In the genomic region with DNA sequence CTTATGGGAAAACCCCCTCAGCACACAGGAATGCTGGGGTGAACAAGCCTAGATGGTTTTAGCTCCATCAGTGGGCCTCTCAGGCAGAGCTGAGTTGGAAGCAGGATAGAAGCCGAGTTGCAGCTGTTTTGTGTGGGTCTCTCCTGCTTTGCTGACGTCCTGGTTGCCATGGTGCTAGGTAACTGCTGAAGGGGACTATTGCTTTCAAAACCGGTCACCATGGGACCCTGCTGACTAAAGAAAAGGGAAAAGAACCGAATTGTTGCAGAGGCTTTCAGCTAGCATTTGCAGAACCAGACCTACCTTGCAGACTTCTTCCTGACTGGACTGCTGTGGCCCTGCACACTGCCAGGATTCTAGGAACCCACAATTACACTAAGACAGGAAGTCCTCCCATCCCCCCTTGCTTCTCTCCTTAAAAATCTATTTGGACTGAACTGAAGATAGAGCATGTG, we compare ENCODE assay signal across 8 mouse cellular contexts. TPM values are rescaled to one million over a fixed set of nuclear protein-coding genes. Genes with fewer than 3 reads are reported as not detected.
DNase-seq lines count a peak whose midpoint lies in the region; ATAC-seq lines count a peak whose summit lies in the region.

No protein-coding gene starts in this region.

- under 1% methylated on average over 4 of the region's 4 CpGs for WGBS in forebrain, embryonic 15.5 days
- 0% methylated on average over 4 of the region's 4 CpGs for WGBS in neural tube, embryonic 14.5 days

- no peaks in the 10 kb centered on the region for H3K9me3 ChIP-seq in forebrain, embryonic 15.5 days
- H3K9me3 ChIP-seq in neural tube, embryonic 14.5 days (ENCODE audit: control insufficient read depth, low read length), result no peaks in the 10 kb centered on the region

- H3K4me2 ChIP-seq in forebrain, embryonic 15.5 days (replicated peaks), result peak overlapping the region; percentile 66
- H3K4me2 ChIP-seq in neural tube, embryonic 14.5 days (ENCODE audit: low read depth, low read length), result peak overlapping the region; percentile 70

- peak; percentile 59 for DNase-seq in cerebellum, adult 9-10 months
- no peak for DNase-seq in cerebellum, adult 11-12 months
- DNase-seq in layer of hippocampus, postnatal 25 days (ENCODE audit: extremely low spot score in 1 of 2, low spot score in 1 of 2), result peak; percentile 40 to 50
- DNase-seq in spleen, postnatal 36 days (ENCODE audit: low spot score in 2 of 2), result no peak
- no peak for DNase-seq in kidney, postnatal 14 days
- DNase-seq in kidney, adult 8-10 months, result no peak

- H3K9ac ChIP-seq in forebrain, embryonic 15.5 days (replicated peaks), result peak overlapping the region; percentile 61; the same call in 1 of the 2 replicates
- H3K9ac ChIP-seq in neural tube, embryonic 14.5 days (replicated peaks; ENCODE audit: low read depth, low read length), result no peak overlapping the region; the same call in 1 of the 2 replicates

- no peaks in the 10 kb centered on the region for H3K36me3 ChIP-seq in forebrain, embryonic 15.5 days
- H3K36me3 ChIP-seq in neural tube, embryonic 14.5 days (ENCODE audit: control insufficient read depth, insufficient read depth, low read length), result no peaks in the 10 kb centered on the region

- peak overlapping the region; percentile 94 for H3K27ac ChIP-seq in forebrain, embryonic 15.5 days (replicated peaks)
- H3K27ac ChIP-seq in neural tube, embryonic 14.5 days (ENCODE audit: low read depth, low read length), result peak overlapping the region; percentile 85

- peak; percentile 74 for ATAC-seq in forebrain, embryonic 15.5 days (replicated peaks)
- ATAC-seq in neural tube, embryonic 14.5 days (ENCODE audit: low read depth), result peak; percentile 73

- peaks cover 46% of the 10 kb centered on the region for H3K4me1 ChIP-seq in forebrain, embryonic 15.5 days
- peaks cover 31% of the 10 kb centered on the region for H3K4me1 ChIP-seq in neural tube, embryonic 14.5 days (ENCODE audit: control insufficient read depth, insufficient read depth, low read length)

- H3K27me3 ChIP-seq in forebrain, embryonic 15.5 days, result no peaks in the 10 kb centered on the region
- no peaks in the 10 kb centered on the region for H3K27me3 ChIP-seq in neural tube, embryonic 14.5 days (ENCODE audit: control insufficient read depth, insufficient read depth, low read length)

- peak overlapping the region; percentile 50 for H3K4me3 ChIP-seq in forebrain, embryonic 15.5 days
- H3K4me3 ChIP-seq in neural tube, embryonic 14.5 days (ENCODE audit: low read depth, low read length), result no peak overlapping the region

RNA-seq across cellular contexts. Expression of gene Gpr19, which starts 9.8 kb away (rescaled TPM):
- polyA plus RNA-seq in forebrain, embryonic 15.5 days (2015; fragmentation: Nextera tagmentation; extraction: Ambion mirVana), result 47.7 and 48.1 TPM in 2 replicates
- total RNA-seq in layer of hippocampus, postnatal 25 days (2021), result 10 to 100 TPM; 25.2 to 28.3 TPM
- 35.9 and 37.3 TPM in 2 replicates for polyA plus RNA-seq in neural tube, embryonic 14.5 days (2014; fragmentation: Nextera tagmentation; extraction: Ambion mirVana)

RNA-seq across cellular contexts. Expression of gene Cdkn1b, which starts 31.6 kb away (rescaled TPM):
- 52.4 and 55.1 TPM in 2 replicates for polyA plus RNA-seq in forebrain, embryonic 15.5 days (2015; fragmentation: Nextera tagmentation; extraction: Ambion mirVana)
- 10 to 100 TPM; 51.3 to 51.5 TPM for total RNA-seq in layer of hippocampus, postnatal 25 days (2021)
- polyA plus RNA-seq in neural tube, embryonic 14.5 days (2014; fragmentation: Nextera tagmentation; extraction: Ambion mirVana), result 16.7 and 17.5 TPM in 2 replicates

RNA-seq across cellular contexts. Expression of gene Crebl2, which starts 58.6 kb away (rescaled TPM):
- 3.8 and 3.9 TPM in 2 replicates for polyA plus RNA-seq in forebrain, embryonic 15.5 days (2015; fragmentation: Nextera tagmentation; extraction: Ambion mirVana)
- 10 to 100 TPM; 26.6 to 33.1 TPM for total RNA-seq in layer of hippocampus, postnatal 25 days (2021)
- polyA plus RNA-seq in neural tube, embryonic 14.5 days (2014; fragmentation: Nextera tagmentation; extraction: Ambion mirVana), result 4.3 and 4.8 TPM in 2 replicates

Comparison
In these comparisons a context has a peak if more than half of its experiments do, and no peak if none do; other contexts are left out.
1. DNase-seq: peak in cerebellum, adult 9-10 months (single experiment) and layer of hippocampus, postnatal 25 days (2 of 2); none in cerebellum, adult 11-12 months (single experiment), spleen, postnatal 36 days (0 of 2), kidney, postnatal 14 days (single experiment) and kidney, adult 8-10 months (0 of 2).